Mouse (Mus musculus): ENCODE data around the gene Capn2. TPM values are rescaled to one million over a fixed set of nuclear protein-coding genes. Genes with fewer than 3 reads are reported as not detected.
A peak's percentile ranks its signal among the peaks of the same experiment; 100 is the strongest.

Capn2 gene
- polyA plus RNA-seq, 1 experiment from 2014 or later: 78.3 TPM

GRCm38 (mm10) chr1:182519341-182519740 lies 1.9 kb upstream of the Capn2 start:
- no peak overlapping the region for H3K4me3 ChIP-seq (ENCODE audit: low read depth, low read length)

GRCm38 (mm10) chr1:182518811-182519210 lies 1.4 kb upstream of the Capn2 start:
- Histone ChIP-seq H3K9ac (ENCODE audit: low read length) (no peak overlapping the region), H3K4me3 (ENCODE audit: low read depth, low read length) (no peak overlapping the region), H3K27me3 (ENCODE audit: control insufficient read depth, insufficient read depth, low read length) (no peaks in the 10 kb centered on the region), H3K4me1 (ENCODE audit: control insufficient read depth, insufficient read depth, low read length) (peaks cover 14% of the 10 kb centered on the region), H3K36me3 (ENCODE audit: control insufficient read depth, insufficient read depth, low read length) (no peaks in the 10 kb centered on the region; the same call in 1 of the 2 replicates), H3K4me2 (ENCODE audit: low read depth, severe bottlenecking) (no peak overlapping the region), H3K27ac (replicated peaks; ENCODE audit: low read depth, low read length) (no peak overlapping the region), H3K9me3 (ENCODE audit: control insufficient read depth, low read length) (no peaks in the 10 kb centered on the region)
- WGBS: 87% methylated on average over 6 of the region's 6 CpGs
- ATAC-seq (ENCODE audit: insufficient number of reproducible peaks, low FRiP score, low TSS enrichment, low read depth): no peak
- DNase-seq (ENCODE audit: low spot score): no peak

More at GRCm38 (mm10) chr1:182519341-182519740, 1.9 kb upstream of the Capn2 start:
- Histone ChIP-seq H3K9ac (ENCODE audit: low read length) (no peak overlapping the region), H3K4me2 (ENCODE audit: low read depth, severe bottlenecking) (no peak overlapping the region), H3K9me3 (ENCODE audit: control insufficient read depth, low read length) (no peaks in the 10 kb centered on the region), H3K27ac (replicated peaks; ENCODE audit: low read depth, low read length) (no peak overlapping the region), H3K36me3 (ENCODE audit: control insufficient read depth, insufficient read depth, low read length) (no peaks in the 10 kb centered on the region; the same call in 1 of the 2 replicates), H3K4me1 (ENCODE audit: control insufficient read depth, insufficient read depth, low read length) (peaks cover 14% of the 10 kb centered on the region), H3K27me3 (ENCODE audit: control insufficient read depth, insufficient read depth, low read length) (no peaks in the 10 kb centered on the region)
- ATAC-seq (ENCODE audit: insufficient number of reproducible peaks, low FRiP score, low TSS enrichment, low read depth) (no peak), DNase-seq (ENCODE audit: low spot score) (no peak)
- WGBS: 82% methylated on average over 5 of the region's 5 CpGs

GRCm38 (mm10) chr1:182518143-182518680 lies 804 bp upstream of the Capn2 start:
- Histone ChIP-seq H3K27ac (replicated peaks; ENCODE audit: low read depth, low read length) (no peak overlapping the region), H3K27me3 (ENCODE audit: control insufficient read depth, insufficient read depth, low read length) (no peaks in the 10 kb centered on the region), H3K9ac (ENCODE audit: low read length) (no peak overlapping the region), H3K4me3 (ENCODE audit: low read depth, low read length) (no peak overlapping the region), H3K4me1 (ENCODE audit: control insufficient read depth, insufficient read depth, low read length) (peaks cover 14% of the 10 kb centered on the region), H3K36me3 (ENCODE audit: control insufficient read depth, insufficient read depth, low read length) (no peaks in the 10 kb centered on the region; the same call in 1 of the 2 replicates), H3K4me2 (ENCODE audit: low read depth, severe bottlenecking) (no peak overlapping the region), H3K9me3 (ENCODE audit: control insufficient read depth, low read length) (no peaks in the 10 kb centered on the region)
- ATAC-seq (ENCODE audit: insufficient number of reproducible peaks, low FRiP score, low TSS enrichment, low read depth) (no peak), DNase-seq (ENCODE audit: low spot score) (no peak)
- 58% methylated on average over 10 of the region's 10 CpGs for WGBS

GRCm38 (mm10) chr1:182517677-182518011 lies 236 bp upstream of the Capn2 start:
- WGBS: under 1% methylated on average over 10 of the region's 10 CpGs
- no peak for ATAC-seq (ENCODE audit: insufficient number of reproducible peaks, low FRiP score, low TSS enrichment, low read depth)

DNA sequence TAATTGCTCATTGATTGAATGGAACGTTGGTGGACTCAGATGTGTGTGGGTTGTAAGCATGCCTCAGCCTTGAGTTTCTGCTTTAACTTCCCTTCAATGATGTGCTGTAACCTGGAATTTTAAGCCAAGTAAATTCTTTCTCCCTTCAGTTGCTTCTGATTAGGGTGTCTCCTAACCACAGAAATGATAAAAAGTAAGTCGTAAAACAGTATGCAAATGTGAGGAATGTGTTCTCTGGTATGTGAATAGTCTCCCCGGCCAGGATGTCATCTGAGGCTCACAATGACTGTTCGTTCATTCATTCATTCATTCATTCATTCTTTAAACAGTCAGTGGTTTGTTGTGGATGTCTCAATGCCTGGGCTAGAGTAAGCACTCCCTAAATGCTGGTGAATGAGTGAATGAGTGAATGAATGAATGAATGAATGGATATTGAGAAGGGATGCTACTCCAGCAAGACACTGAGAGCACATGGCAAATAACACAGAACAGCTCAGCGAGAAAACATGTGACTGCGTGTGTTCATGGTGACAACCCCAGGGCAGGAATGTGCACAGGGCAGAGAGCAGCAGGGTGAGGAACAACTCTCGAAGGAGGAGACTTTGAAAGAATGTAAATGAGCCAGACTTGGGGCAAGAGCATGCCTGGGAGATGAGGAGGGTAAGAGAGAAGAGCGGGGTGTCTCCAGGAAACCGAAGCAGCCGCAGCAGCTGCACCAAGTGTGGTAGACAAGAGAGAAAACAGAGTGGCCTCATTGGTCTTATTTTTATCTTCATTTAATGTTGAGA lies 2.4 kb downstream of the Capn2 start:
- no peak overlapping the region for H3K27ac ChIP-seq (replicated peaks; ENCODE audit: low read depth, low read length)
- H3K9me3 ChIP-seq (ENCODE audit: control insufficient read depth, low read length): no peaks in the 10 kb centered on the region
- H3K36me3 ChIP-seq (ENCODE audit: control insufficient read depth, insufficient read depth, low read length): peaks cover 5% of the 10 kb centered on the region
- DNase-seq (ENCODE audit: low spot score) (no peak), ATAC-seq (ENCODE audit: insufficient number of reproducible peaks, low FRiP score, low TSS enrichment, low read depth) (no peak)
- H3K4me2 ChIP-seq (ENCODE audit: low read depth, severe bottlenecking): no peak overlapping the region
- no peak overlapping the region for H3K4me3 ChIP-seq (ENCODE audit: low read depth, low read length)
- 92% methylated on average over 10 of the region's 10 CpGs for WGBS
- no peaks in the 10 kb centered on the region for H3K27me3 ChIP-seq (ENCODE audit: control insufficient read depth, insufficient read depth, low read length)
- H3K9ac ChIP-seq (ENCODE audit: low read length): no peak overlapping the region
- peaks cover 5% of the 10 kb centered on the region for H3K4me1 ChIP-seq (ENCODE audit: control insufficient read depth, insufficient read depth, low read length)

More at GRCm38 (mm10) chr1:182517677-182518011, 236 bp upstream of the Capn2 start:
- H3K9me3 ChIP-seq (ENCODE audit: control insufficient read depth, low read length): no peaks in the 10 kb centered on the region
- peak overlapping the region; percentile 98 for H3K9ac ChIP-seq (ENCODE audit: low read length)
- DNase-seq (ENCODE audit: low spot score): no peak
- peak overlapping the region; percentile 78 for H3K4me2 ChIP-seq (ENCODE audit: low read depth, severe bottlenecking)
- peaks cover 14% of the 10 kb centered on the region for H3K4me1 ChIP-seq (ENCODE audit: control insufficient read depth, insufficient read depth, low read length)
- H3K27ac ChIP-seq (replicated peaks; ENCODE audit: low read depth, low read length): peak overlapping the region; percentile 73; the same call in 1 of the 2 replicates
- peak overlapping the region; percentile 83 for H3K4me3 ChIP-seq (ENCODE audit: low read depth, low read length)
- H3K36me3 ChIP-seq (ENCODE audit: control insufficient read depth, insufficient read depth, low read length): no peaks in the 10 kb centered on the region; the same call in 1 of the 2 replicates
- no peaks in the 10 kb centered on the region for H3K27me3 ChIP-seq (ENCODE audit: control insufficient read depth, insufficient read depth, low read length)

- ATAC-seq (ENCODE audit: insufficient number of reproducible peaks, low FRiP score, low TSS enrichment, low read depth): no peak
- Histone ChIP-seq H3K9ac (ENCODE audit: low read length) (no peak overlapping the region), H3K27me3 (ENCODE audit: control insufficient read depth, insufficient read depth, low read length) (no peaks in the 10 kb centered on the region), H3K9me3 (ENCODE audit: control insufficient read depth, low read length) (no peaks in the 10 kb centered on the region), H3K36me3 (ENCODE audit: control insufficient read depth, insufficient read depth, low read length) (peaks cover 7% of the 10 kb centered on the region), H3K4me2 (ENCODE audit: low read depth, severe bottlenecking) (no peak overlapping the region), H3K4me1 (ENCODE audit: control insufficient read depth, insufficient read depth, low read length) (no peaks in the 10 kb centered on the region; the same call in 1 of the 2 replicates), H3K27ac (replicated peaks; ENCODE audit: low read depth, low read length) (no peak overlapping the region), H3K4me3 (ENCODE audit: low read depth, low read length) (no peak overlapping the region)
- WGBS: 93% methylated on average over 5 of the region's 5 CpGs
- no peak for DNase-seq (ENCODE audit: low spot score)
These were observed 3.7 kb downstream of the Capn2 start for GRCm38 (mm10) chr1:182513714-182514113.

DNA sequence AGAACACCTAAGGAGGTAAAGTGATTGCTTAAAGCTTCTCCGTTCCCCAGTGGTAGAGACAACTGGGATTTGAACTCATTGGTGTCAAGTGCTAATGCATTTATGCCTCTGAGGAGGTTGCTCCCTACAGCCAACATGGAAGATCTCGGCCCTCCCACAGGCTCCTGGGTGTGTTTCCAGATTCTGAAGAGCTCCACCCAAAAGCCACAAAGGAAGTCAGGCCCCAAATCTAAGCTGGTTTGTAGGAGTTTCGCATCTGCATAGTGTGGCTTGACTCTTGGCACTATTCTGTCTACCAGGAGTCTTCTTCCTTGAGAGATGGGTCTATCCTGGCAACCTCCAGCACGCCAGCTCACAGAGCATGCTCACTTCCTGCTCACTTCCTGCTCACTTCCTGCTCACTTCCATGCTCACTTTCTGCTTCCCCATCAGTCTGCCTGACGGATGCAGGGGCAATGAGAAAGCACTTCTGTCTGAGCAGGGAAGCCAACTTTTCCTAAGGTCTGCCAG lies 4.5 kb downstream of the Capn2 start:
- Histone ChIP-seq H3K27ac (replicated peaks; ENCODE audit: low read depth, low read length) (no peak overlapping the region), H3K4me1 (ENCODE audit: control insufficient read depth, insufficient read depth, low read length) (no peaks in the 10 kb centered on the region; the same call in 1 of the 2 replicates), H3K27me3 (ENCODE audit: control insufficient read depth, insufficient read depth, low read length) (no peaks in the 10 kb centered on the region), H3K4me2 (ENCODE audit: low read depth, severe bottlenecking) (no peak overlapping the region), H3K9me3 (ENCODE audit: control insufficient read depth, low read length) (no peaks in the 10 kb centered on the region), H3K36me3 (ENCODE audit: control insufficient read depth, insufficient read depth, low read length) (peaks cover 7% of the 10 kb centered on the region), H3K4me3 (ENCODE audit: low read depth, low read length) (no peak overlapping the region), H3K9ac (ENCODE audit: low read length) (no peak overlapping the region)
- 85% methylated on average over 5 of the region's 5 CpGs for WGBS
- no peak for ATAC-seq (ENCODE audit: insufficient number of reproducible peaks, low FRiP score, low TSS enrichment, low read depth)
- no peak for DNase-seq (ENCODE audit: low spot score)

DNA sequence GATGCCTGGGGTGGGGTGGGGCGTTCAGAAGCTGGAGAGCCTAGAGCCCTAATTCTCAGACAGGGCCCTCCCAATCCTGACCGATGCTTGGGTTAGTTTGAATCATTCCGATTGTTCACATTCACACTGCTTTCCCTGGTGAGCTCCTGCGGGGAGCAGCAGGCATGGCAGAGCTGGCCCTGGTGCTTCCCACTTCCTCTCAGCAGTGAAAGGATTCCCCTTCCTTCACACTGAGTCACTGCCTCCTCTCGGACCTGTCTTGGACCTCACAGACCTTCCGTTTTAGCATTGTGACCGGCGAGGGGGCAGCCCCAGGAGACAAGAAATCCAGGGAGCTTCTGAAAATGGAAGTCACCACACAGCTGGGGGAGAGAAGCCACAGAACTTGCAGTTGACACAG lies 5.6 kb downstream of the Capn2 start:
- WGBS: 77% methylated on average over 8 of the region's 8 CpGs
- Histone ChIP-seq H3K4me1 (ENCODE audit: control insufficient read depth, insufficient read depth, low read length) (no peaks in the 10 kb centered on the region; the same call in 1 of the 2 replicates), H3K27me3 (ENCODE audit: control insufficient read depth, insufficient read depth, low read length) (no peaks in the 10 kb centered on the region), H3K27ac (replicated peaks; ENCODE audit: low read depth, low read length) (no peak overlapping the region), H3K36me3 (ENCODE audit: control insufficient read depth, insufficient read depth, low read length) (peaks cover 7% of the 10 kb centered on the region), H3K9me3 (ENCODE audit: control insufficient read depth, low read length) (no peaks in the 10 kb centered on the region), H3K4me3 (ENCODE audit: low read depth, low read length) (no peak overlapping the region), H3K4me2 (ENCODE audit: low read depth, severe bottlenecking) (no peak overlapping the region), H3K9ac (ENCODE audit: low read length) (no peak overlapping the region)
- no peak for DNase-seq (ENCODE audit: low spot score)
- no peak for ATAC-seq (ENCODE audit: insufficient number of reproducible peaks, low FRiP score, low TSS enrichment, low read depth)

Measured in limb, embryonic 11.5 days (tissue).